Mouse (Mus musculus) CH12.LX (cell line): Measurements from ENCODE around the gene Gpat2.

Experiments
- CTCF ChIP-seq, 2 experiments: IDR thresholded peaks in 1 of 2; conservative IDR thresholded peaks in 1 of 2; 2 replicates each; pipeline ENCODE4 v1.5.1; 2011 to 2012; ENCODE audit warnings: low read depth in 2 of 2, low read length in 2 of 2, improper control_type of control experiment in 1 of 2, inconsistent platforms in 1 of 2, mild to moderate bottlenecking in 1 of 2, moderate library complexity in 1 of 2
- E2F4 ChIP-seq: IDR thresholded peaks from 2 replicates; pipeline ENCODE4 v1.6.1; 2011; ENCODE audit warnings: low read depth, low read length, improper control_type of control experiment; ENCODE audit not compliant: insufficient replicate concordance
- JUND ChIP-seq: conservative IDR thresholded peaks from 2 replicates; pipeline ENCODE4 v1.6.1; 2011; ENCODE audit warnings: low read depth, low read length, improper control_type of control experiment

DNA sequence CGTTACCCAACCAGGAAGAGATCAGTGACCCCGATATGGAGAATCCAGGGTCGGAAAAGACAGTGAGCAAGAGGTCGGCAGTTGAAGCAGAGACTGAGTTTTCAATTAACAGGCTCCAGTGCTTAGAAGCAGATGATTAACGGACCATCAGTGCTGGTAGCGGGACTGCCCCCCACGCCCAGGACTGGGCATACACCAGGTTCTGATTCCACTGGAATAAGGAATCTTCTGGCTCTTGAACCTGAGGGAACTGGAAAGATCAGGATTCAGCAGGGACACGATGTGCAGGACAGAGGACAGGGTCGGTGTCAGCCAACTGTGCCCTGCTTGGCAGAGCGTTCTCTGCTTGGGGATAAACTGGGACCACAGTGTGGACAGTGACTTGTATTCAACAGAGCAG, 9.2 kb upstream of the Gpat2 start:
- TF ChIP-seq JUND (no peak), CTCF (conservative IDR thresholded peaks at IDR 0.05 in 1 of 2, IDR thresholded peaks at IDR 0.05 in 1 of 2; ENCODE audit: low read depth in 2 of 2, low read length in 2 of 2) (no peak), E2F4 (no peak)
